Mouse (Mus musculus) lung, adult 2 months (tissue): ENCODE results near the gene Apol11a.
"Not testable (repeated sequence)": the region's sequence is repeated elsewhere in the genome, so short reads cannot be mapped to it uniquely, and the experiment has no call there.

Source experiments
- CTCF ChIP-seq: fragments of 200-500 bp; IDR thresholded peaks from 2 replicates; pipeline ENCODE4 v1.5.1; 2011; ENCODE audit warnings: mild to moderate bottlenecking, low read length, control low read depth; ENCODE audit not compliant: insufficient read depth
- POLR2A ChIP-seq: fragments of 200-500 bp; IDR thresholded peaks from 2 replicates; pipeline ENCODE4 v1.6.1; 2011; ENCODE audit warnings: low read depth, mild to moderate bottlenecking, control low read depth, low read length, borderline replicate concordance; ENCODE audit errors: extremely low read depth

GRCm38 (mm10) chr15:77493181-77493580, 14.9 kb upstream of the Apol11a start:
- TF ChIP-seq CTCF, POLR2A: not testable (repeated sequence)
